Mouse (Mus musculus) cerebellum, adult 8-10 months (tissue): Measurements from ENCODE around the gene Limch1.

Experiments used
- DNase-seq: peaks from one replicate; pipeline ENCODE4 v3.0.0; 2022

Limch1 gene

DNA sequence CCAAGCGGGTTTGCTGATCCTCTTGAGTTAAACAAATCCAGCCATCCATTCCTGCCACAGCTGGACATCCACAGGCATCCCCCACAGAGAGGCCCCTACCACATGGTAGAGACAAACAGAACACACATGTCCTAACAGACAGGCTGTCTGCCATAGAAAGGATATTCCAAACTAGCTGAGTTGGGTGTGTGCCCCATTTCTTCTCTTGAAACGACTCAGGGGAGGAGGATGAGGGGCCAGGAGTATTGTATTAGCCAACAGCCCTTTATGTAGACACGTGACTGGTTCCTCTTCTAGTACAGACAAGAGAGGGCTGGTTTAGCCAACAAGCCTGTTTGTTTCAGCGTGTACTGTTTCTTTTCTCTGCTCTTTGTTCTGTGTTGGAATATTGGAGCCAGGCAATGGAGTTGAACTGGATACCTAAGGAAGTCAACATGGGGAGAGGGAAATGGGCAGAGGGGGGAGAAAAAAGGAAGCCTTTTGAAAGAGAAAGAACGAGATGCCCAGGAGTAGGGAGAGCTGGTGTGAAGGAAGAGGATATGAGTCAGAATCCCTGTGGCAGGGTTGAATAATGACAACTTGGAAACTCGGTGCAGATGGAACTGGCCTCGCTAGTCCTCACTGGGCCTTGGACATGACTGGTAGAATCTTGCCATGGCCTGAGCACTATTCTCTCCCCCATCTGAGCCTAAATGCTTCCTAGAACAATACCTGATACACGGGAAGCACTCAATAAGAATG, 196.3 kb downstream of the Limch1 start:
- DNase-seq, result no peak

DNA sequence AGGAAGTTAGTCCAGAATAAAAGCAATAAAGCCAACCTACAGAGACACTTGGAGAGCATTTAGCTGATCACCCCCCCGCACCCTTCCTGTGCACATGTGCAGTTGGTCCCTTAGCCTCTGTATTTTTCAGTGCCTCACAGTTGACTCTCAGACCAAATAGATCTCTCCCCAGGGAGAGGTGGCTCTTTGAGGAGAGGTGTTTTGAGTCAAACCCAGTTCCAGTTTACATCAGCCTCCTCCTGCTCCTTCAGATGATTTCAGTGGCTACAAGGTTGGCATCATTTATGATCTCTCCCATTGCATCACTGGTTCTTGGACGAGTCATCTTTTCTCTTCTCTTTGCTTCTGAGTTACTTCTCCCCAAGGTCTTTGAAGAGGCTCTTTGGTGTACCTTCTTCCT, 197.3 kb downstream of the Limch1 start:
- no peak for DNase-seq

DNA sequence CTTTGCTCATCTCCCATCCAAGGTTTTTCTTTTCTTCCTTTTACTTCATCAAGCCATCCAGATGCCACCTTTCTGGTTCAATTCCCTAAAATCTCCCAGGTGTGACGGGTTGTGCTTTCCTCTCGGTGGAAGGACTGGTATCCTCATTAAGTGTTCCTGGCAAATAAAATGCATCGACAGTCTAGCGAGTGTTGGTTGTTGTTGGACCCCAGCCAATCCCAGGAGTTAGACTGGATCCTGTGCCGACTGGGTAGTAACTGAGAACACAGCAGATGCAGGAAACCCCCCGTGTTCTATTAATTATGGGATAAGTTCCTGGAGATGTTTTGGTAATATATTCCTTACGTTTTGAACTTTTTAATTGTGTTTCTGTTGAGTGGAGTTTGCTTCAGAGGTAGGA, 197.9 kb downstream of the Limch1 start:
- no peak for DNase-seq

GRCm38 (mm10) chr5:66947958-66948357, 202.3 kb downstream of the Limch1 start:
- DNase-seq, result peak; percentile 34

DNA sequence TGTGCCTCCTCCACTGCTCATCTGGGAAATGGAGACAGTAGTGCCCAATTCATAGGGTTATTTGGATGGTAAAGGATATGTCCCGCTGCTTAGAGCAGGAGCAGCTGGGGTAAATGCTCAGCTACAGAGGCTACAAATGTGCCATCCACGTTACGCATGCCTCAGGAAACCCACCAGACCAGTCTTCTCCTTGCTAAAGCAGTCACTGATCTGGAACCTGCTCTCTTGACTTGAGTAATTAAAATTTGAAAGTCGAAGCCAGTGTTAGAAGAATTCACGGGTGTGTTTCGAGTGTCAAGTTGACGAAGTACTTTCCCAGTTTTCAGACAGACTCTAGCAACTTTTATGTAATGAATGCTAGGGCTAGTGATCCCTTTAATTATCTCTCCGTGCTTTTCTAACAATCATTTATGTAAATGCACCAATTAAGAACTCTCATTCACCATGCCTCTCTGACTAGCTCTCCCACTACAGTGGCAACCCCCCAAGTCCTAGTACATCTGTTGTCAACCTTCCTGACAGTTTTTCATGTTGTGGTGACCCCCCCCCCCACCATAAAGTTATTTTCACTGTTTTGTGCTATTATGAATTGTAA, 203.6 kb downstream of the Limch1 start:
- no peak for DNase-seq

DNA sequence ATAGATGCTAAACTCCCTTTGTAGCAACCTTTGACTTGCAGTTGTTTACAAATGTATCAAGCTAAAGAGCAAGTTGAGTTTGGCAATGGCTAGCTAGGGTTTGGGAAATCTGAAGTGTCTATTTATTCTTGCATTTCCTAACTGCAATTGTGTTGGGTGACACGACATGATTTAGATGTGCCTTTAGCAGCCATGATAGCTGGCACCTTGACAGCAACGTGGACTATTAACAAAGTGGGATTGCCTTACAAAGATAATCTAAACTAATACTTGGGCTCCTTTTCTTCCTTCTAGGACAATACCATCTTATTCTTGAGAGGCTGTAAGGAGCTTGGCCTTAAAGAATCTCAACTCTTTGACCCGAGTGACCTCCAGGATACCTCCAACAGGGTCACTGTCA, 207.7 kb downstream of the Limch1 start:
- DNase-seq, result no peak

- DNase-seq, result peak; percentile 27
These were observed 208.5 kb downstream of the Limch1 start for GRCm38 (mm10) chr5:66953971-66954644.

- DNase-seq, result no peak
These were observed 209.6 kb downstream of the Limch1 start for GRCm38 (mm10) chr5:66955245-66955644.

DNA sequence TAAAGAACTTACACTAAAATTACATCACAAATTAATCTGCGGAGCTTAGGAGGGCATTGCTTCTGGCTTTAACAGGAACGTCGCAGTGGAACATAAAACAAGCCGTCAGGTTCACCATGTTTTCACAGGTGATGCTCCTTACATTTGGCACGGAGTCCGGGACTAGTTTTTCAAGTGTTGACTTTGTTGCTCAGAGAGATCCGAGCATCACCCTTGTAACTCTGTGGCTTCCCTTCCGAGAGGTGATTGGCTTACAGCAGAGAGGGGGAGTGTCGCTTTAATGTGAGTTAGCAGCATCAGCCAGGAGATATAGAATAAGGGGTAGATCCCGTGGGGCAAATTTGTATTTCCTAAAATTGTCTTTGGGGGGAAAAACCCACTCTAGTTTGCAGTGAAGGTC, 212.0 kb downstream of the Limch1 start:
- no peak for DNase-seq

GRCm38 (mm10) chr5:66958118-66958517, 212.5 kb downstream of the Limch1 start:
- no peak for DNase-seq

DNA sequence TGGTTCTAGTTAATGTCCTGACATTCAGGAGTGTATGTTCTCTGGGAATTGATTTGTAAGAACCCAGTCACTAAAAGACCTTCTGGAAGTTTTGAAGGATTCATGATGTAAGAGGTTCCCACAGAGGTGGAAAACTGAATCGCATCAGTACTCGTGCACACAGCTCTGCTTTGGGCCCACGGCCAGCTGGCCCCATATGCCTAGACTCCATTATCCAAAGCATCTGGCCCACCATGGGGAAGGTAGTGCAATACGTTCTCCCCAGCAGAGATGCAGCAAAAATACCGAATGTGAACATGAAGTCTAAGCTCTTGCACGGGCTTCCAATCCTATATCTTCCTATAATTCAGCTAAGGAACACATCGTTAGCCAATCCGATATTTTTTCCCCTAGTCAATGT, 214.3 kb downstream of the Limch1 start:
- DNase-seq, result no peak

GRCm38 (mm10) chr5:66965442-66965841, 219.8 kb downstream of the Limch1 start:
- DNase-seq, result no peak

- no peak for DNase-seq
These were observed 221.5 kb downstream of the Limch1 start for GRCm38 (mm10) chr5:66967147-66967546.

- no peak for DNase-seq
These were observed 222.0 kb downstream of the Limch1 start for GRCm38 (mm10) chr5:66967646-66968045.

DNA sequence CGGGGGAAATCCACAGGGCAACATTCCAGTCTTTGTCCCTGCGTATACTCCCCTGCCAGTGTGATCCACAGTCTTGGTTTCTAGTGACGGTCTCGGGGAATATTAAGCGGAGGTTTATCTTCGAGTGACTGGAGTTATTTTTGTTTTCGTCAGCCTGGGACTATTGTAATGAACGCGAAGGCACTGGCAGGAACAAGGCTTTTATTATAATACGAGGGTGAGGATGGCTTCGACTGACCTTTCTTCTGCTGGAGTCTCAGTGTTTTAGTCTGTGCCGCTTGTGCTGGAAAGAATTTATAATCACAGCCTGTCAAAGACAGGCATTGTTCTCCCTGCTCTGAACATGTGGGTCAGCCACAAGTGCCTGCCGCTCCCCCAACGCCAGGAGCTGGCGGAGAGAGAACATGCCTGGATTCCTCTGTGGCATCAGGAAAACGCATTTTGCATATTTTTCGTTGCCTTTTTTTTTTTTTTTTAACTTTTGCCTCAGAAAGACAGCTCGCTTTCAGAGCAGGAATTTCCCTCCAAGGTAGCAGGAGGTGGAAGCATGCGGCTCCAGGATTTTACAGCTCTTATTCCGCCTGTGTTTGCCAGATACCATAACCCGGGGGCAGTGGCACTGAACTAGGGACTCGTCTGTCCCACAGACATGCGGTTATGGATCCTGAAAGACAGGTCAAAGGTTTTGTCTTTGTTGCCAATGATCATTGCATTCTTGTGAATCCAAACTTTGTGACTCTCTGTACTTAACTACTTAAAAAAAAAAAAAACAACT, 222.6 kb downstream of the Limch1 start:
- no peak for DNase-seq

DNA sequence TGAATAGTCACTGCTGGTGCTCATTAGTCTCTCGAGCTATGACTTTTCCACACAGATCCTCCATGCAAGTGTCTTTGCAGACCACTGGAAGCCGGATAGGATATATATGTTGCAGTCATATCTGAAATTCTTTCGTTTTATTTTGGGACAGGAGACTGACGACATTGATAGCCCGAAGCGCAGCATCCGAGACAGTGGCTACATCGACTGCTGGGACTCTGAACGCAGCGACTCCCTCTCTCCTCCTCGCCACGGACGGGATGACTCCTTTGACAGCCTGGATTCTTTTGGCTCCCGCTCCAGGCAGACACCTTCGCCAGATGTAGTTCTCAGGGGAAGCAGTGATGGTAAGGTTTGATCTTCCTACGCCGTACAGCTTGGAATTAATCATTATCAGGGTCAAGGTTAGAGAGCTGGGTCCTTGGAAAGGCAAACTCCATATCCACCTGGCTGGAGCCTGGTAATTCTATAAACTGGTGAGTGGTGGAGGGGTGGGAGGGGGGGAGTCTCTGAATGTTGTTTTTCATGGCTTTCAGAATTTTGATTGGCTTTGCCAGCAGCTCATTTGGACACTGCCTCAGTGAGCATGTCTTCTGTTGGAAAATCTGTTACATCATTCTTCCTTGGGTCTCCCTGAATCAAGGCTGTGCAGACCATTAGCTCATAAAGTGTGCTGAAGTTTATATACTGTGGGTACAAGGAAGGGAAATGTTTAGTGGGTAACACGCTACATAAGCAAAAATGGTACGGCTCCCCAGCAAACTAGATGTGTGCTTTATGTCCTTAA, 223.5 kb downstream of the Limch1 start:
- no peak for DNase-seq

- DNase-seq, result no peak
These were observed 230.0 kb downstream of the Limch1 start for GRCm38 (mm10) chr5:66975621-66976020.

- peak; percentile 18 for DNase-seq
These were observed 233.9 kb downstream of the Limch1 start for GRCm38 (mm10) chr5:66979332-66980218.

DNA sequence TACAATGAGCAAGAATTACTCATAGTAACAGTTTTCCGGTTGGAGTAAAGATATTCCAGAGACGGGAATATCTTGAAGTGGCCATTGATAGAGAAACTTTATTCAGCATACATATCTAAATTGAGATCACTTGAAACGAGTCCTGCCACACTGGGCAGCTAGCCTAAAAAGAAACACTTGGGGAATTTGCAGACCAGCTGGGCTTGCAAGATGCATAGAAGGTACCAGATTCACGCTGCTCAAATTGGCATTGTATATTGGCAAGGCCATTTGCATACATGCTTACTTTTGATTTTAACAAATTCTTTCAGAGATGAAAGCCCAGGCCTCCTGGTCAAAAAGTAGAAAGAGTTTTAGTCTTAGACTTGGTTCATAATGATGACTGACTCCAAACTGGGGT, 235.2 kb downstream of the Limch1 start:
- peak; percentile 20 for DNase-seq

DNA sequence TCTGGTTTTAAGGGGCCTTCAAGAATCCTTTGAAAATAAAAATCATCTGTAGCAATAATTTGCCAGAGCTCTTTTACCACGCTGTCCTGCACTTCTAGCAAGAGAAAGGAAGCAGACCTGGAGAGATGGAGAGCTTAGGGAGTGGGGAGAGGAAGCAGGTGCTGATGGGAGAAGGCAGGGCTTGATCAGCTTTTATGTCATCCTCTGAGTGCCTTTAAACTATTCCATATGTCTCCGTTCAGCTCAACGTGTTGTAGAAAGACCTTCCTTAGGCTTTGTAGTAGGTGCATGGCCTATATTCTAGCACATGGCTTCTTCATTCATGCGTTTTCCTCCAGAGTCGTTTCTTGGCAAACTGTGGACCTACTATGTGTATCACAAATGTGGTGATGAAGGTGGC, 237.5 kb downstream of the Limch1 start:
- DNase-seq, result no peak

GRCm38 (mm10) chr5:66988926-66989325, 243.3 kb downstream of the Limch1 start:
- no peak for DNase-seq

- no peak for DNase-seq
These were observed 243.9 kb downstream of the Limch1 start for GRCm38 (mm10) chr5:66989531-66989930.
